Mouse (Mus musculus) megakaryocyte, embryonic 14.5 days (primary cell): ENCODE data around the gene 1700021F07Rik. TPM values are rescaled to one million over a fixed set of nuclear protein-coding genes. Genes with fewer than 3 reads are reported as not detected.

Source experiments
- H3K27me3 ChIP-seq: replicated peaks from 2 replicates; pipeline ENCODE3; 2012; ENCODE audit warnings: inconsistent platforms
- H3K36me3 ChIP-seq: replicated peaks from 2 replicates; pipeline ENCODE3; 2012; ENCODE audit warnings: low read length, inconsistent platforms, mixed read lengths
- H3K4me1 ChIP-seq: 2 replicates; pipeline ENCODE4 v1.6.1; 2012; ENCODE audit warnings: inconsistent platforms
- H3K4me3 ChIP-seq: replicated peaks from 2 replicates; pipeline ENCODE3; 2012; ENCODE audit warnings: moderate library complexity, mild to moderate bottlenecking, inconsistent platforms
- H3K9me3 ChIP-seq: 2 replicates; pipeline ENCODE4 v1.6.1; 2012; ENCODE audit warnings: inconsistent platforms
- FLI1 ChIP-seq: IDR thresholded peaks from 2 replicates; pipeline ENCODE4 v1.6.1; 2012; ENCODE audit warnings: low read length, inconsistent platforms, mixed read lengths
- GATA1 ChIP-seq: IDR thresholded peaks from 3 replicates; pipeline ENCODE4 v1.6.1; 2012; ENCODE audit warnings: mixed read lengths, low read length, inconsistent platforms, borderline replicate concordance
- polyA plus RNA-seq: library from polyadenylated mRNA; stranded (reverse); fragments of >175 nt; gene quantifications from 2 replicates; pipeline ENCODE4 v1.2.3, GENCODE M21; 2012; ENCODE audit warnings: low replicate concordance; ENCODE audit not compliant: insufficient read depth

The 1700021F07Rik gene
- polyA plus RNA-seq, 1 experiment = not detected

- no peaks in the 10 kb centered on the region for H3K4me1 ChIP-seq
- no peak for TF ChIP-seq GATA1
- no peak for TF ChIP-seq FLI1
- H3K4me3 ChIP-seq = no peak overlapping the region
- H3K36me3 ChIP-seq = no peaks in the 10 kb centered on the region
- peaks cover 13% of the 10 kb centered on the region for H3K9me3 ChIP-seq
- peaks cover 49% of the 10 kb centered on the region for H3K27me3 ChIP-seq
Measured at GRCm38 (mm10) chr2:173558754-173559396, 36.5 kb downstream of the 1700021F07Rik start.

GRCm38 (mm10) chr2:173561851-173562442 is 39.6 kb downstream of the 1700021F07Rik start:
- H3K9me3 ChIP-seq = peaks cover 11% of the 10 kb centered on the region
- H3K4me3 ChIP-seq = no peak overlapping the region
- TF ChIP-seq GATA1 = no peak
- TF ChIP-seq FLI1 = no peak

GRCm38 (mm10) chr2:173563336-173563735 is 41.0 kb downstream of the 1700021F07Rik start:
- H3K27me3 ChIP-seq = peaks cover 45% of the 10 kb centered on the region
- H3K4me3 ChIP-seq = no peak overlapping the region
- H3K9me3 ChIP-seq = no peaks in the 10 kb centered on the region
- H3K4me1 ChIP-seq = peaks cover 5% of the 10 kb centered on the region; the same call in 1 of the 2 replicates
- no peaks in the 10 kb centered on the region for H3K36me3 ChIP-seq
- TF ChIP-seq GATA1 (no peak), FLI1 (no peak)

More at GRCm38 (mm10) chr2:173561851-173562442, 39.6 kb downstream of the 1700021F07Rik start:
- Histone ChIP-seq H3K4me1 (peaks cover 5% of the 10 kb centered on the region; the same call in 1 of the 2 replicates), H3K36me3 (no peaks in the 10 kb centered on the region), H3K27me3 (peaks cover 37% of the 10 kb centered on the region)

GRCm38 (mm10) chr2:173564179-173564578 is 41.8 kb downstream of the 1700021F07Rik start:
- H3K36me3 ChIP-seq = no peaks in the 10 kb centered on the region

More at GRCm38 (mm10) chr2:173564179-173564578, 41.8 kb downstream of the 1700021F07Rik start:
- Histone ChIP-seq H3K4me1 (peaks cover 5% of the 10 kb centered on the region; the same call in 1 of the 2 replicates), H3K9me3 (no peaks in the 10 kb centered on the region), H3K4me3 (no peak overlapping the region), H3K27me3 (peaks cover 50% of the 10 kb centered on the region)
- TF ChIP-seq FLI1 = no peak
- TF ChIP-seq GATA1 = no peak

Other genes starting within 250 kb of the 1700021F07Rik start
- 5.3 and 26.8 TPM in 2 replicates for gene Pmepa1, start 246.1 kb upstream of the 1700021F07Rik start, polyA plus RNA-seq
- gene Ankrd60, start 55.8 kb downstream of the 1700021F07Rik start, polyA plus RNA-seq = 0.34 TPM in 1 of 2 replicates, not detected in the other
- 19.3 and 26.1 TPM in 2 replicates for gene Rab22a, start 137.2 kb downstream of the 1700021F07Rik start, polyA plus RNA-seq
- not detected in 2 replicates for gene 1700010B08Rik, start 196.8 kb downstream of the 1700021F07Rik start, polyA plus RNA-seq
- gene Vapb, start 214.9 kb downstream of the 1700021F07Rik start, polyA plus RNA-seq = 10.8 and 36.2 TPM in 2 replicates